Mouse (Mus musculus): ENCODE measurements around the gene Cdk17.

Cdk17 gene

DNA sequence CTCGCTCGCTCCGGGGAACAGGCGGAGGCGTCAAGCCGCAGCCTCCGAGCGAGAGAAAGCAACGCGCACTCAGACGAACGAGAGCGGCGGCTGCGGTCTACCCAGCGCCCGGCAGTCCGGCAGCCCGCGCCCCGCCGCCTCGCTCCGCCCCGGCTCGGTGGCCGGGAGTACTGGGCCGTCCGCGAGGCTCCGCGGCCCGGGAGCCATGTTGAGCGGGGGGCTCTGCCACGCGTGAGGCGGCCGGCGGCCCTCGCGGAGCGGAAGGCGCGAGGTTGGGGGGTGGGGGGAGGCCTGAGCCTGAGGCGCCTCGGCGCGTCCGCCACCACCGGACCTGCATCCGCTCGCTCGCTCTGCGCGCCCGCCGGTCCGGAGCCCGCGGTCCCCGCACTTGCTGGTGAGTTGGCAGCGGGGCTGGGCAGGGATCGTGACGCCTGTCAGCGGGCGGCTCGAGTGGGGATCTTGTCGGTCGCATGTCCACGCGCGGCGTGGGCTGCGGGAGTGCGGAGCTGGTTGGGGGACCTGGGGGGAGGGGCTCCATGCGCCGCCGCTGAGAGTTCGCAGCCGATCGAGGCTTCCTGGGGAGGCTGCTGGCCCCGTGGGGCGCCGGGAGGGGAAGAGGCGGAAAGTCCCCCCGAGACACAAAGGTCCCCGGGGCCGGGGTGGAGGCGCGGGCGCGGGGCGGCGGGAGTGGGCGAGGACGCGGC lies at the start of gene Cdk17:
TSS of gene Cdk17 (plus strand) at position 69 of the 704 bp plus-strand sequence.
- peak; percentile 86 for DNase-seq (ENCODE audit: low read depth)

DNA sequence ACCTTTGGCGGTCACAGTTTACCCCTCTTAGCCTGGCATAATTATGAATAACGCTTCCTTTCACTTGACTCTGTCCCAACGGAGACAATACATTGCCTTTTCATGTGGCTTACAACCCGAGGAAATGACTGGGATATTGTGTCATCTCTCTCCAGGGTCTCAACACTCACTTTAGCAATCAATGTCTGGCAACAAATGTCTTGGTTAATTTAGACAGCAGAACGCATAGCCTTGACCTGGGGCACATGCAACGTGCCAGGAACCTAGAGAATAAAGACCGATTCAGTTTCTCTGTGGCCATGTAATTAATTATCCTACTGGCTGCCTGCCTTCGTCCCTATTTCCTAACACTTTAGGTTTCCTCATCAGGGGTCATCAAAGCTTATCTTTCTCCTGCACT lies 49.3 kb upstream of the Cdk17 start:
- no peak for DNase-seq (ENCODE audit: low read depth)

DNA sequence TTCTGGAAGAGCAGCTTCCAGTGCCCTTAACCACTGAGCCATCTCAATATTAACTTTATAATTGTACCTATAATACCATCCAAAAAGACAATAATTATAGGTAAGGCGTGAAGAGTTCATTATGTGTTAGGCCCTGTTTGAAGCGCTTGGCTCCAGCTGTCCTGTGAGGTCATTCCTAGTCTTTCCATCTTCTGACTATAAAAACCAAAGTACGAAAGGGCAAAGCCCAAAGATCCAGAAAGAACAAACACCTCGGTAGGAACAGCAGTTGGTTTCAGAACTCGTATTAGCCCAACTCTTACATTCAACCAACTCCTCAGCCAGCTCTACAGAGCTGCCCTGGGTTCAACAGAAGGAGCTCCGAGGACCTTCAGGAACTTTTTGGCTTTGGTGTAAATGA lies 48.7 kb upstream of the Cdk17 start:
- no peak for DNase-seq (ENCODE audit: low read depth)

DNA sequence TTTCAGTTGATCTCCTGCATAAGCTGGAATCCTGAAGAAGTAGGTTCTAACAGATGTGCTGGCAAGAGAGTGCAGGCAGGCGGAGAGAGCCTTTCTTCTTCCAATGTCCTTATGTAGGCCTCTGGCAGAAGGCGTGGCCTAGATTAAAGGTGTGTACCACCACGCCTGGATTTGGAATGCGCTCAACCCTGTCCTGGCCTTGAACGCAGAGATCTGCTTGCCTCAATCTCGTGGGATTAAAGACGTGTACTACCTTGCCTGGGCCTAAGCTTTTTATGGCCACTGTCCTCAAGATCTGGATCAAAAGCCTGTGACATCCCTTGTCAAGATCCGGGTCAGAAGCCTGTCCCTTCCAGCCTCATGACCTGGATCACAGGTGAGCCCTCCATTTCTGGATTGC lies 46.7 kb upstream of the Cdk17 start:
- no peak for DNase-seq (ENCODE audit: low read depth)

DNA sequence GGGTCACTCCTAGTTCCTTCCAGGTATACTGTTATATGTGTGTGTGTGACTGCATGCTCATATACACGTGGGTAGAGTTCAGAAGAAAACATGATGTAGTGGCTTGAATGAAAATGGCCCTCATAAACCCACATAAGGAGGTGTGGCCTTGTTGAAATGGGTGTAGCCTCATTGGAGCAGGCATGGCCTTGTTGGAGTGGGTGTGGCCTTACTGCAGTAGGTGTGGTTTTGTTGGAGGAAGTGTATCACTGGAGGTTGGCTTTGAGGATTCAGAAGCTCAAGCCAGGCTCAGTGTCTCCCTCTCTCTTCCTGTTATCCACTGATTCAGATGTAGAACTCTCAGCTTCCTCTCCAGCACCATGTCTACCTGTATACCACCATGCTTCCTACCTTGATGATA lies 45.9 kb upstream of the Cdk17 start:
- DNase-seq (ENCODE audit: low read depth), result no peak

DNA sequence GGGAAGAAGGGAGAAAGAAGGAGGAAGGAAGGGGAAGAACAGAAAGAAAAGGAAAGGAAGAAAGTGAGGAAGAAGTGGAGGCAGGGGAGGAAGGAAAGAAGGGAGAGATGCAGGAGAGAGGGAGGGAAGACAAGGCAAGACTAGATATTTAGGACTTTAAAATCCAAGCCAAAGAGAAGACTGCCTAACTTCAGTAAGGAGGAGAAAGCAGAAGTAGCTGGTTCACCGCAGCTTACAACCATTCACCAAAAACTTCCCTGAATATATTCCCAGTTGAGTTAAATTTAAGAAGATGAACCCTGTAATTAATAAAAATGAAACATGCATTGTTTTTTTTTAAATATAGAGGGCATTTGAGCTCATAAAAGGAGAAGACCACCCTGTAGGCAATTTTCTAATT lies 44.9 kb upstream of the Cdk17 start:
- DNase-seq (ENCODE audit: low read depth), result no peak

DNA sequence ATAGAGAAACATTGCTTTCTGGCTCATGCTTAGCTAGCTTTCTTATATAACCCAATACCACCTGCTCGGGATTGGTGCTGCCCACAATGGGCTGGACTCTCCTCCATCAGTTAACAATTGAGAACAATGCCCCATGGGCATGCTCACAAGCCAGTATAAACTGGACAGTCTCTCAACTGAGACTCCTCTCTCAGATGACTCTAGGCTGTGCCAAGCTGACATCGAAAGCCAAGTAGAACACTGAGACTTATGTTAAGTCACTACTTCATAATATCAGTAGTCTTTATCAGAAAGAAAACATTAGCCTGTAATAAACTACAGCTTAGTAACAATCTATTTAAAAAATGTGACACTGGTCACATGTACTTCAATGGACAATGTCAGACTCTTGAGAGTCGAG lies 44.0 kb upstream of the Cdk17 start:
- DNase-seq (ENCODE audit: low read depth), result no peak

DNA sequence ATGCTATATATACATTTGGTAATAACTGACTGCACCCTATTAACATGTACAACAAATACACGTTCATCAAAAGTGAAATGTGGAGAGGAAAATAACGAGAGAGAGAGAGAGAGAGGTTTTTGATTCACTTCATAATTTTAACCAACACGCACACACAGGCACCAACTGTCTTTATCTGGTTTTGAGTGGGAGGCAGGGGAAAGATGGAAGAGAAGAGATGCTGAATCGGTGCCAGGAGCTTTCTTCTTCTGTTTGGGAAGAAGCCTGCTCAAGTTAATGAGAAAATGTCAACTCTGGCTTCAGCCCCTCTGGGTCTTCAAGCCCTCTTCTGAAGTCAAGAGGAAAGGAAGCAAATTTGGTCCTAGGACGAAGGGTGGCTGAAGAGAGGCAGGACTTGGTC lies 40.9 kb upstream of the Cdk17 start:
- DNase-seq (ENCODE audit: low read depth), result no peak

DNA sequence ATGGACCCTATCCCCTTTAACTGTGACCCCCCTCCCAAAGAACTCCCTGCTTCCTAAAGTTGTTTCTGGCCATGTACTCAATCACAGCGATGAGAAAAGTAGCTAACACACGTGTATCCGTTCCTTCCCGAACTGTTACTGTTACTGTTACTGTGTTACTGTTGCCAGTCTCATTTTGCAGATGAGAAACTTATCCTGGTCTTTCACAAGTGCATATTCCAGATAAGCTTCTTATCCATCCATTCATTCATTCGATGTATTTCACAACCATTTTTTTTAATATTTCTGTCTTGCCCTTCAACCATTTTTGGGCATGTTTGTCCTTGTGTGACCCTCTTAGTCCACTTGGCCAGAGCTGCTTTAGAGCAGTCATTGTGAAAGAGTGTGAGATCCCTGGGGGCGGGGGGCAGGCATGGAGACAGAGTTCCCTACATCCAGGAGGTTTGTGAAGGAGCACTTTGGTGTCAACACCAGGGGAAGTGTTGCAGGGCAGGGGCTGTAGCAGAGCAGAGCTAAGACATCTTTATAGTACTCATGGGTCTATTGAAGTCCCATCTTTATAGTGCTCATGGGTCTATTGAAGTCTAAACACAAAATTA lies 39.3 kb upstream of the Cdk17 start:
- no peak for DNase-seq (ENCODE audit: low read depth)

DNA sequence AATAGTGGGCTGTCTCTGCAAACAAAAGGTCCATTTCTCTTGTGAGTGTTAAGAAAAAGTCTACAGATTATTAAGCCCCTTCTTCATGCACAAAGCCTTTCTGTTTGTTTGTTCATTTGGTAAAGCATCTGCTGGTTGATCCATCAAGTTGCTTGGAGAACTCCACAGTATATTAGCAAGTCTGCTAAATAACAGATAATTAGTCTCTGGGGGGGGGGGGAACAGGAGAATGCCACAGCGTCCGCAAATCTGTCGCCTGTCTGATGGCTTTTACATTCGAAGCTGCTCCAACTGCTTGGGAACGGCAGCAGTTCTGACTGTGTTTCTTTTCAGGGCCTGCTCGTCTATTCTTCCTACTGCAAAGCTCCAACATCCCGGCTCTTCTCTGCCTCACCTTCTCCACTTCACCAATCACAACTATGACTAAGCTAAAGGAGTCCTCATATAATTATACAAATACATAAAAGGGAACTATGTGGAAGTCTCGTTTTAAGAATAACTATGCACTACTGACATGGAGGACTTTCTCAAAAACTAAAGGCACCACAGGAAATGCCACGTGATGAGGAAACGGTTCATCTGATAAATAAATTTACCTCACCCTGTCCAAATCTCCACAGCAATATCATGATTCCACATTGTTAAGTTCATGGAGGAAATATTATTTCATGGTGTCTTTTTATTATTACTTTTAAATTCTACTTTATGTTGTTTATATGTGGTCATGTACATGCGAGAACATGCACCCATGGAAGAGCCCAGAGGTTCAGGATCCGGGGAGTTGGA lies 38.1 kb upstream of the Cdk17 start:
- DNase-seq (ENCODE audit: low read depth), result peak; percentile 74

DNA sequence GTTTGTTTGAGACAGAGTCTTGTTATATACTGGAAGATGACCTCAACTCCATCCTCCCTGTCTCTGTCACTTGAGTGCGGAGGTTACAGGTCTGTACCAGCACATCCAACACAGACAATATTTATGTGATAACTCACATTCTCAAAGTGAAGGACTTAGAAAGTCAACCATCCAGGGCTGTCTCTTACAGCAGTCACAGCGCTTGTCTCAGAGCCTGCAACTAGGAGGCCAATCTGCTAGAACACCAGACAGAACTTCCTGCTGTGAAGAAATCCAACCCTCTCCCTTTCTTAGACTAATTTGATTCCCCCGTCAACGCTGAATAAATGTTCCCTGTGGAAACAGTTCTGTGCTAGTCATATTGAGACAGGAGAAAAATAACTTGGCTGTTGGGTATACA lies 37.4 kb upstream of the Cdk17 start:
- peak; percentile 63 for DNase-seq (ENCODE audit: low read depth)

DNA sequence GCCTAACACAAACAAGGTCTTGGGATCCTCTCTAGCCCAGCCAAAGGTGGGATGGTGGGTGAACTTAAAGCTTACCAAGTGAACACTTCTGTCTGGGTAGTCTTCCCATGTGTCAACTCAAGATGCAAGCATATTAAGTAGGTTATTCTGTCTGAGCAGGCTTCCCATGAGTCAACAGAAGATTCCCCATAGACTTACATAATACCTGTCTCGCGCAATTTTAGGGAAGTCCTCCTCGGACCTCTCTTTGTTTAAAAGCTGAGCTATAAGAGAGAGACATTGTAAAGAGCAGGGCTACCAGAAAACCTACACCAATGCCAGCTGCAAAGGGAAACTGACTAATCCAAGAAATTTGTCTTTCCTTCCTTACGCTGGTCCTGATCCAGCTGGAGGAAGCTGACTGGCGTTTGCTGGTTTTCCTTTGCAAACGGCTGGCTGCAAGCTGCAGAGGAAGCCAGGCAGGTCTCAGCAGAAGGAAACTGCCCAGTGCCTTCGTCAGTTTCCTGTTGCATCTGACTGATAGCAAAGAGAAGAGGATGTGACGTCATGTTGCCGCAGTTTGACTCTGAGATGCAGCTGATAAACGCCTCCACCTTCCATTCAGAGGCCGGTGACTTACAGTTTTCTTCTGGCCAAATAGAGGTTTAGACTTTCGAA lies 36.6 kb upstream of the Cdk17 start:
- DNase-seq (ENCODE audit: low read depth), result peak; percentile 97

DNA sequence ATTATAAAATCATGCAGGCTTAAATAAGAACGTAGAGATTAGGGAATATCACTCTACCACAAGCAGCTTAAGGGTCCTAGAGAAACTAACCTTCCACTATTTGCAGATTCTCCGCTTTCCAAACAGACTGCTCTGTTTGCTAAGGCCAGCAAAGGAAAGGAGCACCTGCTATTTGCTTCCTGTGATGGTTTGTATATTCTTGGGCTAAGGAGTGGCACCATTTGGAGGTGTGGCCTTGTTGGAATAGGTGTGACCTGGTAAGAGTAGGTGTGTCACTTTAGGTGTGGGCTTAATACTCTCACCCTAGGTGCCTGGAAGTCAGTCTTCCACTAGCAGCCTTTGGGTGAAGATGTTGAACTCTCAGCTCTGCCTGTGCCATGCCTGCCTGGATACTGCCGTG lies 34.6 kb upstream of the Cdk17 start:
- peak; percentile 50 for DNase-seq (ENCODE audit: low read depth)

DNA sequence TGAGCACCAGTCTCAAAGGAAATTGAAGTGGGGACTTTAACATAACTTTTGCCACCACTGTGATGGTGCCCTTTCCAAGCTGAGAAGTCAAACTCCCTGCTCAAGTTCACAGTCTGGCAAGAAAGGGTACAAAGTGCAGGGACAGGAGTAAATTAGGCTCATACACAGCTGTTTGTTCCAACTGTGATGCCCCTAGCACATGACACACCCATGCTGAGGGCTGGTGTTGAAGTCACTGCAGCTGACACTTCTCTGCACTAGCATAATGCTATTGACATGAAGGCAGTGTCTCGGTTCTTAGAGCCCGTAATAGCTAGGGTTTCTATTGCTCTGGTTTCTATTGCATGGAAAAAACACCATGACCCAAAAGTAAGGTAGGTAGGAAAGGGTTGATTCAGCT lies 32.1 kb upstream of the Cdk17 start:
- DNase-seq (ENCODE audit: low read depth), result no peak

DNA sequence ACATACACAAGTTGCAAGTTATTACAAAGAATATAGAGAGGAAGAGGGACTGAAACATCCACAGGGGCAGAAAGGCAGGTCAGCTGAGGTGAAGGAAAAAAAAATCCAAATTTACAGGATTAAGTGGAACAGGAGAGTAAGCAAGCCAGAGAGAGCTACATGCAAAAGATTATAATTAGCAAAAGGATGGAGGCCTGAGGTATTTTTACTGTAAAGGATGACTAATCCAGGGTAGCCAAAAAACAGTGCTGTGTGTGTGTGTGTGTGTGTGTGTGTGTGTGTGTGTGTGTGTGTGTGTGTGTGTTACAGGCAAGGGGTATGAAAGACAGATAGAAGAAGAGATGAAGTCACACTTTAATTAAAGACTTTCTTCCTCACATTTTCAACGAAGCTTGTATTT lies 31.3 kb upstream of the Cdk17 start:
- no peak for DNase-seq (ENCODE audit: low read depth)

DNA sequence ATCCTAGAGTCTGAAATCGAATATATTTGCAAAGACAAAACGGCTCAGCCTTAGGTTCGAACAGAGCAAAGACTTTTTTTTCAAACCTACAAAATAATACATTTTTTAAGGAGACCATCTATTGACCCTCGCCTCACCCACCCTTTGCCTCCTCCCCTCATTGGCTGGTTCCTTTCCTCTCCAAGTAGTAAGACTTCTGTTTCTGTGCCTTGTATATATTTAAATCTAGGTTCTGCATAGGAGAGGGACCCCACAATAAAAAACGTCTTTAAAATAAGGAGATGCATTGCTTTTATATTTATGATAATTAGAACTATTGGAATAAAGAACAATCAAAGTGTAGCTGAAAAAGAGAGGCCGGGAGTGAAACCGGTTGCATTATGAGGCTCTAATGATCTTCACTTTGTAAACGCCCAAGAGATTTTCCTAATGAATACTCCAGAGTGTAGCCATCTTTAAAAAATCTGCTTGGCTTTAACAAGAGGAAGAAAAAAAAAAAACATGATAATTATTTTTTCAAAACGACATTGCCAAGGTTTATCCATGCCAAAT lies 30.7 kb upstream of the Cdk17 start:
- no peak for DNase-seq (ENCODE audit: low read depth)

DNA sequence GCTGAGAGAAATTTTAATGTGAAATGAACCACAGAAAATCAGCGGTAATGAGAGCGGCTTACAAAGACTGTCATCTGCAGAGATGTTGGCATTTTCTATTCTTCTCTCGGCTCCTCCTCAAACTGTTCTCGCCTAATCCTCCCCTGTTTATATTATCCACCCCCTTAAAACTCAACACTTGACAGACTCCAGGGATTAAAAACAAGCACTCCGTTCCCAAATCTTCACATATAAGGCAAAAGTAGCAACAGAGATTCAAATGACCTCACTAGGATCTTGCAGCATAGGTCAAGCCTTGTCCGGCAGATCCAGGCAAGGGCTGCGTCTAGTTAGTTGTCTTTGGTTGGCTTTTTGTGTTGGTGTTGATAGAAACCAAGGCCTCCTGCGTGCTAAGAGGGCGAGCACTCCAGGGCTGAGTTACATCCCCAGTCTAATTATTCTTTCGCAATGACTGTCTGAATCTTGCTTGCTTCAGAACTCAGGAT lies 30.2 kb upstream of the Cdk17 start:
- DNase-seq (ENCODE audit: low read depth), result no peak

DNA sequence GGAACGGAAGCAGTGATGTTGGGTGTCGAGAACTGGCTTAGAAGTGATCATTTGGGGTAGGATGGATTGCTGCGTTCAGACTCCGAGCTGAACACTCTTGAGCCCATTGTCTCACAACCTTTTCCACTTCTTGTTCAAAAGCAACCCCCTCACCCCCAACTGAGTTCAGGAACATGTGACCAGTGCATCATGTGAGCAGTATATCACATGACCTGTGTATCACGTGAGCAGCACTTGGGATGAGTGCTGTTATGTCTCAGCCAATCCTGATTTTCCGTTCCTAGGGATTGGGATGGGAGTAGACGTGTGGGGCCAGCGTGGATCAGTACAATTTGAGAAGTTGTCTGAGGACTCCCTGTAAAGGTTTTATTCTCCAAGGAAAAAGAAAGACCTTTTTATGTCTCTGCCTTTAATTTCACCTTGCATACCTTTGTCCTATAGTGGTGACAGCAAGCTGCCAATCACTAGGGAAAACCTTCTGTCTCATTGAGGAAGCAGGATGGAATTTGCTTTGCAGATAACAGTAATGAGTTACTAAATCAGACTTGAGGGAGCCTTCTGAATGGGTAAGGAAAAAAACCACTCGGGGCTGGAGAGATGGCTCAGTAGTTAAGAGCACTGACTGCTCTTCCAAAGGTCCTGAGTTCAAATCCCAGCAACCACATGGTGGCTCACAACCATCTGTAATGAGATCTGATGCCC lies 28.7 kb upstream of the Cdk17 start:
- DNase-seq (ENCODE audit: low read depth), result no peak

DNA sequence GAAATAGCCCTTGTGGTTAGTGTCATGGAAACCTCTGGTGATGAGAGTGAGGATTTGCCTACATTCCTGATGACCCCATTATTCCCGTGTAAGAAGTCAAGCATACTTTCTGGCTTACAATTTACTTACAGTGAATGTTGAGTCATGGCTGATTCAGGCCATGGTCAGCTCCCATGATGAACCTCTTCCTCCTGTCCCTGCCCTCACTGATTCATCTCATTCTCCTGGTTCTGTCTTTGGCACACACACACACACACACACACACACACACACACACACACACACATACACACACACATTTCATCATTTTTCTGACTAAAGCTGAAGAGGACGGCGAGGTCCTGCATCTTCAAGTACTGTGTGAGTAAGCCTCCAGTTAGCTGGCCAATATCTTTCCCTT lies 21.9 kb upstream of the Cdk17 start:
- no peak for DNase-seq (ENCODE audit: low read depth)

DNA sequence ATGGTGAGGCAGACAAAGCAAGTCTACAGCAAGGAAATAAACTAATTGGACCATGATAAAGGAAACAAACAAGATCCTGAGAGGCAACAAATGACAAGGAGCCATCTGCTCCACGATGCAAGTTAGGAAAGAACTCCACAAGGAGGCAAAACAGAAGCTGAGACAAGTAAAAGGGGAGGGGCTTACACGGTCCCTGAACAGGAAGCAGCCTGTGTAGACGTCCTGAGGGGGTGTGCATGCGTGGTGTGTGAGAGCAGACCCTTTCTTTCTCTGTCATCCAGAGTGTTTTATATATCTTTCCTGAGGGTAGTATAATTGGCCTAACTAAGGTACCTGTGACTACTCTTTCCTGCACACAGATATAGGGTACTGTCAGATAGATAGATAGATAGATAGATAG lies 19.9 kb upstream of the Cdk17 start:
- DNase-seq (ENCODE audit: low read depth), result no peak

DNA sequence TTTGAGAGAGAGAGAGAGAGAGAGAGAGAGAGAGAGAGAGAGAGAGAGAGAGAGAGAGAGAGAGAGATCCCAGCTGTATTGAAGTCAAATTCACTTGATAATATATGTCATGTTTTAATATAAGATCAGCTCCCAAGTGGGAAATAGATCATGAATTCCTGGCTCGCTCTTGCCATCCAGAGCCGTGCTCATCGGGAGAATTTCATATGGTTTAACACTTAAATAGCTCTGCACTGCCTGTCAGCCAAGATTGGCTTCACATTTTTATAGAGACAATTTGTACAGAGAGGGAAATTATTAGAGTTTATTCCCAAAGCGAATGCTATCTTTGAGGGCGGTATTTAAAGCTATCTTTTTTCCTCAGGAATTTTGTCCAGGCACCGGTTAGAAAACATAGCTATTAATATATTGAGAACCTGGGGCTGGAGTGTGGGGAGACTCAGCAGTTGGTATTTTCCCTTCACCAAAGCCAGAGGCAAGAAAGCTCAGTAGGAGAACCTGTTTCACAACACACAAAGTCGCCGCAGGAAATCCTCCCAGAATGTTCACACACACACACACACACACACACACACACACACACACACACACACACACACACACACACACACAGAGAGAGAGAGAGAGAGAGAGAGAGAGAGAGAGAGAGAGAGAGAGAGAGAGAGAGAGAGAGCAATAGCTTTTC lies 17.9 kb upstream of the Cdk17 start:
- no peak for DNase-seq (ENCODE audit: low read depth)

Measured in induced T-regulatory cell, adult 2 months (primary cell).